Mouse (Mus musculus) frontal cortex, postnatal 14 days (tissue): ENCODE results near the gene Trub1.

Experiments used
- DNase-seq, 2 experiments: peaks; one replicate each; pipeline ENCODE4 v3.0.0; 2022; ENCODE audit warnings: low spot score in 2 of 2

The Trub1 gene

GRCm38 (mm10) chr19:57441501-57441900, 11.2 kb upstream of the Trub1 start:
- no peak for DNase-seq

GRCm38 (mm10) chr19:57442936-57443657, 9.6 kb upstream of the Trub1 start:
- DNase-seq: no peak

GRCm38 (mm10) chr19:57445049-57445448, 7.7 kb upstream of the Trub1 start:
- no peak for DNase-seq

GRCm38 (mm10) chr19:57450849-57451248, 1.9 kb upstream of the Trub1 start:
- no peak for DNase-seq

- DNase-seq: no peak
These were observed 950 bp upstream of the Trub1 start for GRCm38 (mm10) chr19:57451762-57452161.

- DNase-seq: no peak
These were observed 497 bp downstream of the Trub1 start for GRCm38 (mm10) chr19:57453218-57453600.

GRCm38 (mm10) chr19:57455286-57455960, 2.7 kb downstream of the Trub1 start:
- DNase-seq: no peak

- DNase-seq: no peak
These were observed 4.4 kb downstream of the Trub1 start for GRCm38 (mm10) chr19:57457075-57457474.

GRCm38 (mm10) chr19:57463741-57464140, 11.0 kb downstream of the Trub1 start:
- DNase-seq: no peak

- no peak for DNase-seq
These were observed 13.0 kb downstream of the Trub1 start for GRCm38 (mm10) chr19:57465742-57466141.

- DNase-seq: no peak
These were observed 18.3 kb downstream of the Trub1 start for GRCm38 (mm10) chr19:57471033-57471432.

GRCm38 (mm10) chr19:57472169-57472568, 19.5 kb downstream of the Trub1 start:
- DNase-seq: no peak

GRCm38 (mm10) chr19:57473301-57473700, 20.6 kb downstream of the Trub1 start:
- DNase-seq: no peak

GRCm38 (mm10) chr19:57475298-57475697, 22.6 kb downstream of the Trub1 start:
- DNase-seq: no peak

- DNase-seq: no peak
These were observed 24.6 kb downstream of the Trub1 start for GRCm38 (mm10) chr19:57477310-57477709.

GRCm38 (mm10) chr19:57478056-57478455, 25.3 kb downstream of the Trub1 start:
- no peak for DNase-seq

GRCm38 (mm10) chr19:57479886-57480655, 27.4 kb downstream of the Trub1 start:
- no peak for DNase-seq

GRCm38 (mm10) chr19:57481743-57482259, 29.1 kb downstream of the Trub1 start:
- DNase-seq: no peak

- DNase-seq: no peak
These were observed 30.1 kb downstream of the Trub1 start for GRCm38 (mm10) chr19:57482815-57483214.

- no peak for DNase-seq
These were observed 34.4 kb downstream of the Trub1 start for GRCm38 (mm10) chr19:57487051-57487658.

- DNase-seq: no peak
These were observed 36.8 kb downstream of the Trub1 start for GRCm38 (mm10) chr19:57489527-57489926.

GRCm38 (mm10) chr19:57491030-57491429, 38.3 kb downstream of the Trub1 start:
- no peak for DNase-seq
